In genomic region chr10:70132087-70132560, GRCm38 (mm10) we compare ENCODE assay signal across 11 mouse cellular contexts. TPM values are rescaled to one million over a fixed set of nuclear protein-coding genes. Genes with fewer than 3 reads are reported as not detected.
DNase-seq lines count a peak whose midpoint lies in the region; ATAC-seq and TF ChIP-seq lines count a peak whose summit lies in the region.
"Had no signal": no experiment of that assay in that cellular context is flagged by ENCODE, and none has a peak within 500 bp of the region (broad histone marks: within the 10 kb centered on the region; RNA-seq: fewer than 3 reads in every experiment).

No protein-coding gene starts in this region.

- H3K9me3 ChIP-seq in erythroblast, embryonic 14.5 days (ENCODE audit: control insufficient read depth, low read length), result no peaks in the 10 kb centered on the region
- no peaks in the 10 kb centered on the region for H3K9me3 ChIP-seq in lung, postnatal 0 days (ENCODE audit: low read length)
- 0 out of 2 replicates have a peak, but pooled peaks cover 3% of the 10 kb centered on the region for H3K9me3 ChIP-seq in midbrain, embryonic 14.5 days (ENCODE audit: control insufficient read depth, low read length)

- no peaks in the 10 kb centered on the region for H3K27me3 ChIP-seq in erythroblast, embryonic 14.5 days (ENCODE audit: control insufficient read depth)
- H3K27me3 ChIP-seq in lung, postnatal 0 days (replicated peaks; ENCODE audit: insufficient read depth, low read length), result no peaks in the 10 kb centered on the region
- no peaks in the 10 kb centered on the region for H3K27me3 ChIP-seq in midbrain, embryonic 14.5 days (ENCODE audit: control insufficient read depth, insufficient read depth, low read length)

- TF ChIP-seq CTCF in lung, postnatal 0 days (IDR thresholded peaks at IDR 0.05), result no peak

- ATAC-seq in lung, postnatal 0 days, result peak; percentile 70
- no peak for ATAC-seq in midbrain, embryonic 14.5 days (ENCODE audit: low FRiP score, low TSS enrichment)
- no peak for ATAC-seq in monocyte, adult 5-6 weeks (replicated peaks; ENCODE audit: insufficient number of reproducible peaks, low FRiP score, low TSS enrichment, poor library complexity, severe bottlenecking)

- peaks cover 79% of the 10 kb centered on the region for H3K4me1 ChIP-seq in erythroblast, embryonic 14.5 days (ENCODE audit: control insufficient read depth)
- peaks cover 15% of the 10 kb centered on the region; the same call in 1 of the 2 replicates for H3K4me1 ChIP-seq in lung, postnatal 0 days (ENCODE audit: insufficient read depth, low read depth, low read length)
- no peaks in the 10 kb centered on the region for H3K4me1 ChIP-seq in midbrain, embryonic 14.5 days (ENCODE audit: control insufficient read depth, insufficient read depth, low read length)

- 16% methylated on average over 5 of the region's 5 CpGs for WGBS in lung, postnatal 0 days
- 94% methylated on average over 5 of the region's 5 CpGs for WGBS in midbrain, embryonic 14.5 days

- H3K9ac ChIP-seq in lung, postnatal 0 days (replicated peaks; ENCODE audit: low read depth), result no peak overlapping the region
- no peak overlapping the region for H3K9ac ChIP-seq in midbrain, embryonic 14.5 days (replicated peaks; ENCODE audit: low read length)

- no peak for TF ChIP-seq EP300 in lung, postnatal 0 days (IDR thresholded peaks at IDR 0.05)

- intact Hi-C loops in heart, postnatal 25 days (cut with DNase I), result no loop called here

- H3K27ac ChIP-seq in lung, postnatal 0 days (ENCODE audit: low read length), result 0 out of 2 replicates have a peak overlapping the region, but pooled peaks have one; percentile 3
- H3K27ac ChIP-seq in midbrain, embryonic 14.5 days (replicated peaks; ENCODE audit: low read depth, low read length), result no peak overlapping the region

- peak overlapping the region; percentile 4 for H3K4me3 ChIP-seq in erythroblast, embryonic 14.5 days (replicated peaks)
- H3K4me3 ChIP-seq in lung, postnatal 0 days (ENCODE audit: low read depth, low read length), result no peak overlapping the region
- no peak overlapping the region for H3K4me3 ChIP-seq in midbrain, embryonic 14.5 days (replicated peaks; ENCODE audit: low read depth, low read length)

- peak; percentile 76 for DNase-seq in ES-CJ7 (ENCODE audit: low read depth, low spot score)
- DNase-seq in heart, postnatal 25 days (ENCODE audit: low spot score), result peak; percentile 46
- DNase-seq in lung, postnatal 0 days (ENCODE audit: low spot score), result peak; percentile 60
- no peak for DNase-seq in midbrain, embryonic 14.5 days
- DNase-seq in cerebellum, postnatal 14 days, result no peak
- no peak for DNase-seq in right cerebral cortex, postnatal 14 days
- DNase-seq: adrenal gland, adult 2 months; kidney, adult 8-10 months; retina, postnatal 1 day had no signal

- H3K36me3 ChIP-seq in erythroblast, embryonic 14.5 days (ENCODE audit: control insufficient read depth), result peaks cover 26% of the 10 kb centered on the region
- H3K36me3 ChIP-seq in lung, postnatal 0 days (ENCODE audit: insufficient read depth, low read length), result no peaks in the 10 kb centered on the region
- no peaks in the 10 kb centered on the region for H3K36me3 ChIP-seq in midbrain, embryonic 14.5 days (ENCODE audit: control insufficient read depth, insufficient read depth, low read length)

- no peak overlapping the region for H3K4me2 ChIP-seq in lung, postnatal 0 days (replicated peaks; ENCODE audit: low read depth, low read length)
- no peak overlapping the region for H3K4me2 ChIP-seq in midbrain, embryonic 14.5 days (ENCODE audit: low read length)

RNA-seq across cellular contexts. Expression of gene Ccdc6, which starts 35.2 kb away (rescaled TPM):
- polyA plus RNA-seq in erythroblast, embryonic 14.5 days (2012), result 0.61 and 1.6 TPM in 2 replicates
- 10 to 100 TPM; 26.6 to 26.8 TPM for total RNA-seq in heart, postnatal 25 days (2021)
- 10.7 and 11.3 TPM in 2 replicates for polyA plus RNA-seq in lung, postnatal 0 days (2015; fragmentation: Nextera tagmentation; extraction: Ambion mirVana)
- polyA plus RNA-seq in midbrain, embryonic 14.5 days (2014; fragmentation: Nextera tagmentation; extraction: Ambion mirVana), result 34.9 and 39.7 TPM in 2 replicates
- 9.9 to 21.5 TPM (median 17.3 TPM) in 3 replicates for total RNA-seq in monocyte, adult 5-6 weeks (2017)

Comparison
In these comparisons a context has a peak if more than half of its experiments do, and no peak if none do; other contexts are left out.
1. DNase-seq: peak in ES-CJ7 (single experiment), heart, postnatal 25 days (single experiment) and lung, postnatal 0 days (single experiment); none in midbrain, embryonic 14.5 days (single experiment), cerebellum, postnatal 14 days (0 of 2) and right cerebral cortex, postnatal 14 days (single experiment).